Mouse (Mus musculus): ENCODE measurements around the gene Syncrip. TPM values are rescaled to one million over a fixed set of nuclear protein-coding genes. Genes with fewer than 3 reads are reported as not detected.

The Syncrip gene
- total RNA-seq, 1 experiment from 2014 or later: 127 TPM

- peak; percentile 100 for ATAC-seq (replicated peaks; ENCODE audit: insufficient number of reproducible peaks, low FRiP score, low TSS enrichment, poor library complexity, severe bottlenecking)
Observed at GRCm38 (mm10) chr9:88404088-88404487, 78.3 kb downstream of the Syncrip start.

DNA sequence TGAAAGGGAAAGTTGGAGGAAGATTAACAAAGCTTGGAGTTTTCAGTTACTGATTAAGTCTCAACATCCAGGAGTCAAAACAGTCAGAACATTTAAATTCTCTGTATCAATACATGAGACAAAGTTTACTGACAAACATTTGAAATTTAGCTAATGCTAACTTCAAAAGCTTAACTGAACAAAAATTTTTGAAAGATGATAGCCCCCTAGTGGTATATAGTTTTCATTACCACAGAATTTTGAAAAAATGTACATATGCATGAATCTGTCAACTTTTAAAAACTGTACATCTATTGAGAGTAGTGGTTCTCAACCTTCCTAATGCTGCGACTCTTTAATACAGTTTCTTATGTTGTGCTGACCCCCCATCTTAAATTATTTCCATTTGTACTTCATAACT lies 83.9 kb downstream of the Syncrip start:
- no peak for ATAC-seq (replicated peaks; ENCODE audit: insufficient number of reproducible peaks, low FRiP score, low TSS enrichment, poor library complexity, severe bottlenecking)

Other genes with a start within 250 kb of the Syncrip start
- 4.6 to 8.6 TPM (median 4.9 TPM) in 3 replicates for gene Nt5e, start 155.4 kb downstream of the Syncrip start, total RNA-seq (2017)
- 34.1 to 44.9 TPM (median 35.3 TPM) in 3 replicates for gene Snx14, start 43.6 kb downstream of the Syncrip start, total RNA-seq (2017)
- gene Gm20537, start 26.0 kb downstream of the Syncrip start, total RNA-seq (2017): not detected in 3 replicates
- 11.8 to 19.8 TPM (median 19.2 TPM) in 3 replicates for gene Zfp949, start 65.4 kb upstream of the Syncrip start, total RNA-seq (2017)
- gene Trim43a, start 98.3 kb upstream of the Syncrip start, total RNA-seq (2017): not detected in 3 replicates
- gene Mthfsl, start 237.7 kb upstream of the Syncrip start, total RNA-seq (2017): 55.6 to 71.6 TPM (median 62.4 TPM) in 3 replicates
- gene Bcl2a1d, start 249.3 kb upstream of the Syncrip start, total RNA-seq (2017): 257 to 385 TPM (median 377 TPM) in 3 replicates

Data from monocyte, adult 5-6 weeks (primary cell).